In genomic region chr14:36328258-36328891, GRCm38 (mm10) we compare ENCODE assay signal across 14 mouse cellular contexts.
"Had no signal": no experiment of that assay in that cellular context is flagged by ENCODE, and none has a peak within 500 bp of the region (broad histone marks: within the 10 kb centered on the region; RNA-seq: fewer than 3 reads in every experiment).

No protein-coding gene starts in this region.

- DNase-seq: kidney, adult 18-20 months; kidney, postnatal 10 days; kidney, postnatal 4 days; lung, embryonic 14.5 days; retina, postnatal 1 day; thymus, adult 2 months; thymus, postnatal 25 days had no signal

- H3K27ac ChIP-seq: layer of hippocampus, adult 2 months; limb, embryonic 15.5 days; liver, embryonic 12.5 days; midbrain, embryonic 10.5 days; midbrain, embryonic 15.5 days; neural tube, embryonic 13.5 days; stomach, embryonic 15.5 days had no signal

- H3K4me2 ChIP-seq: limb, embryonic 15.5 days; liver, embryonic 12.5 days; lung, embryonic 14.5 days; midbrain, embryonic 15.5 days; neural tube, embryonic 13.5 days; stomach, embryonic 15.5 days had no signal

- ATAC-seq: liver, embryonic 12.5 days; midbrain, embryonic 15.5 days had no signal

- H3K9ac ChIP-seq: limb, embryonic 15.5 days; liver, embryonic 12.5 days; lung, embryonic 14.5 days; midbrain, embryonic 15.5 days; neural tube, embryonic 13.5 days; stomach, embryonic 15.5 days had no signal

- H3K4me3 ChIP-seq: layer of hippocampus, adult 2 months; limb, embryonic 15.5 days; liver, embryonic 12.5 days; midbrain, embryonic 10.5 days; midbrain, embryonic 15.5 days; neural tube, embryonic 13.5 days; stomach, embryonic 15.5 days had no signal

- H3K27me3 ChIP-seq: limb, embryonic 15.5 days; liver, embryonic 12.5 days; midbrain, embryonic 15.5 days; neural tube, embryonic 13.5 days; stomach, embryonic 15.5 days had no signal

- H3K4me1 ChIP-seq: limb, embryonic 15.5 days; liver, embryonic 12.5 days; midbrain, embryonic 15.5 days; neural tube, embryonic 13.5 days; stomach, embryonic 15.5 days had no signal

- H3K9me3 ChIP-seq: limb, embryonic 15.5 days; liver, embryonic 12.5 days; midbrain, embryonic 10.5 days; midbrain, embryonic 15.5 days; neural tube, embryonic 13.5 days; stomach, embryonic 15.5 days had no signal

- H3K36me3 ChIP-seq: limb, embryonic 15.5 days; liver, embryonic 12.5 days; midbrain, embryonic 10.5 days; midbrain, embryonic 15.5 days; neural tube, embryonic 13.5 days; stomach, embryonic 15.5 days had no signal
